Mouse (Mus musculus): ENCODE results near the gene Sprr2a2. TPM values are rescaled to one million over a fixed set of nuclear protein-coding genes. Genes with fewer than 3 reads are reported as not detected.
"Not testable (repeated sequence)": the region's sequence is repeated elsewhere in the genome, so short reads cannot be mapped to it uniquely, and the experiment has no call there.

Gene Sprr2a2
- polyA plus RNA-seq (2012; rRNA removed) = 35,085 and 54,275 TPM in 2 replicates

DNA sequence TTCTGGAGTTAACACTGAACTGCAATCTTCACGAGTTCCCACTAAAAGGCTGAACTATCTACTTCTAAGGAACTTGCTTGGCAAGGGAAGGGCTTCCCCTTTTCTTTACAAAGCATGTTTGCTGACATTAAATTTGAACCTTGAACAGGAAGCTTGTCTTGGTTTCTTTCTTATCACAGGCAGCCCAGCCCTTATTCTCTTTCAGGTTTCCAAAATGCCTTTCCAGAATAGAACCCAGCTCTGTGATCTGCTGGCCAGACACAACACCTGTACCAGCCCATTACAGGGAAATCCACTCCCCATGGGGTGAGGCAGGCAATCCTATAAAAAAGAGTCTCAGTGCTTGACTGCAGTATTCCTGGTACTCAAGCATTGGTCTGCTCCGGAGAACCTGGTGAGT lies at the start of gene Sprr2a2, which contains the start of gene Sprr2a1:
Gene Sprr2a2 (plus strand): TSS at position 352 of the 400 bp plus-strand sequence.
Gene Sprr2a1 (plus strand): TSS at position 231 of the 400 bp plus-strand sequence.
- no CpG with 5 or more reads among the region's 2 CpGs for WGBS
- H3K4me1 ChIP-seq (ENCODE audit: control insufficient read depth, insufficient read depth, insufficient read length, low read length); H3K27me3 ChIP-seq (ENCODE audit: control insufficient read depth, insufficient read depth, low read length); H3K27ac ChIP-seq (ENCODE audit: insufficient read depth, low read depth, low read length); H3K36me3 ChIP-seq (ENCODE audit: control insufficient read depth, insufficient read depth, low read length); H3K4me3 ChIP-seq (ENCODE audit: low read depth, low read length): not testable (repeated sequence)

DNA sequence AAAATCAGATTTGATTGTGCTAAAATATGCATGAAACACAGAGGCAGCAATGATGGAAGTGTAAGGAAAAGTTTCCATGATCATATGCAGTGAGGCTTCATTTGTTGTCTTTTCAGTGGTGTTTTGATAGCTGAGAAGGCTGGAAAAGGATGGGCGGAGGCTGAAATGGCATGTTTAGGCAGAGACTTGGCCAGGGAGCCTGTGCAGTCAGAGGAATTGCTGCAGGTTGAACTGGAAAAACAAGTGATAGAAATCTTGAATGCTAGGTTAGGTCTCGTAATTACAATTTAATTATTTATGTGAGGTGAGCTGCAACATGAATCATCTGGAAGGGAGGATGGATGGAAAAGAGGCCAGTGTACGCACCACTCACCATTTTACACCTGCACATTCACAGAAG lies 45.9 kb upstream of the Sprr2a2 start:
- TF ChIP-seq POLR2A (IDR thresholded peaks at IDR 0.05; ENCODE audit: low read depth, low read length) (no peak), CTCF (IDR thresholded peaks at IDR 0.05; ENCODE audit: extremely low read depth, insufficient read length, insufficient replicate concordance, low read depth, low read length) (no peak)
- 75% methylated on average over 3 of the region's 3 CpGs for WGBS
- peaks cover 4% of the 10 kb centered on the region; the same call in 1 of the 2 replicates for H3K4me1 ChIP-seq (ENCODE audit: control insufficient read depth, insufficient read depth, insufficient read length, low read length)
- H3K36me3 ChIP-seq (ENCODE audit: control insufficient read depth, insufficient read depth, low read length) = no peaks in the 10 kb centered on the region
- no peaks in the 10 kb centered on the region for H3K27me3 ChIP-seq (ENCODE audit: control insufficient read depth, insufficient read depth, low read length)
- no peak overlapping the region for H3K27ac ChIP-seq (ENCODE audit: insufficient read depth, low read depth, low read length)
- no peak overlapping the region for H3K4me3 ChIP-seq (ENCODE audit: low read depth, low read length)

DNA sequence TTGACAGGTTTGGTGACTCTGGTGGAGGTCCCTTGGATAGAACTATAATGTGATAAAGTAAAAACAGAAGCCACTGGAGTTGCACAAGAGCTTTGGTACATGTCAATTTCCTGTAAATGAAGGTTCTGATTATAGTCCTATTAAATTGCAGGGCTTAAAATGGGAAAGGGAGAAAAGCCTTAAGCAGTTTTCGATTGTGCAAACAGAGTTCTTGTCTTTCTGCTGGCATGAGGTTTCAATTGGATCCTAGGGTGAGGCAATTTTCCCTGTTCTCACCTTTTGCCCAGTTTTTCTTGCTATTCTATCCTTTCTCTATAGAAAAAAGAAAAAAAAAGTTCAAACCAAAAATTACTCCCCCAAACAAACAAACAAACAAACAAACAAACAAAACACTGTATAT lies 38.8 kb upstream of the Sprr2a2 start:
- H3K4me1 ChIP-seq (ENCODE audit: control insufficient read depth, insufficient read depth, insufficient read length, low read length) = no peaks in the 10 kb centered on the region
- H3K27me3 ChIP-seq (ENCODE audit: control insufficient read depth, insufficient read depth, low read length) = no peaks in the 10 kb centered on the region
- no peaks in the 10 kb centered on the region for H3K36me3 ChIP-seq (ENCODE audit: control insufficient read depth, insufficient read depth, low read length)
- TF ChIP-seq CTCF (IDR thresholded peaks at IDR 0.05; ENCODE audit: extremely low read depth, insufficient read length, insufficient replicate concordance, low read depth, low read length) = no peak
- no peak for TF ChIP-seq POLR2A (IDR thresholded peaks at IDR 0.05; ENCODE audit: low read depth, low read length)
- WGBS = 63% methylated on average over 1 of the region's 1 CpGs
- H3K4me3 ChIP-seq (ENCODE audit: low read depth, low read length) = no peak overlapping the region
- no peak overlapping the region for H3K27ac ChIP-seq (ENCODE audit: insufficient read depth, low read depth, low read length)

DNA sequence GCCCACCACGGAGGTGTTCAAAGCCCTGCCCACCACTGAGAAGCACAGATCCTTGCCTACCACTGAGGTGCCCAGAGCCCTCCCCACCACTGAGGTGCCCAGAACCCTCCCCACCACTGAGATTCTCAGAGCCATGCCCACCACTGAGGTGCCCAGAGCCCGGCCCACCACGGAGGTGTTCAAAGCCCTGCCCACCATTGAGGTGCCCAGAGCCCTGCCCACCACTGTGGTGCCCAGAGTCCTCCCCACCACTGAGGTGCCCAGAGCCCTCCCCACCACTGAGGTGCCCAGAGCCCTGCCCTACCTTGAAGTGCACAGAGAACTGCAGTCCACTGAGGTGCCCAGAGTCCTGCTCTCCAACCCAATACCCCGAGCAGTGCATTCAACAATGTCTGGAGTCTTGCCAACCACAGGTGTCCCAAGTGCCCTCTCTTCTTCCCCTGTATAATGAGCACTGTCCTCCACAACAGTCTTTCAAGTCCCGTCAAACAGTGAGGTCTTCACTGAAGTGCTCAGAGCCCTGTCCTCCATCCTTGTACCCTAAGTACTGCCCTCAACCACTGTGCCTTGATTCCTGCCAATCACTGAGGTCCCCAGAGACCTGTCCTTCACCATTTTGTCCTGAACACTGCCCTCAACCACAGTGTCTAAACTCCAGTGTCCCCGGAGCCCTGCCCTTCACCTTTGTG lies 20.1 kb upstream of the Sprr2a2 start:
- no peak overlapping the region for H3K4me3 ChIP-seq (ENCODE audit: low read depth, low read length)
- H3K36me3 ChIP-seq (ENCODE audit: control insufficient read depth, insufficient read depth, low read length) = no peaks in the 10 kb centered on the region
- TF ChIP-seq POLR2A (IDR thresholded peaks at IDR 0.05; ENCODE audit: low read depth, low read length) (no peak), CTCF (IDR thresholded peaks at IDR 0.05; ENCODE audit: extremely low read depth, insufficient read length, insufficient replicate concordance, low read depth, low read length) (no peak)
- no peaks in the 10 kb centered on the region for H3K27me3 ChIP-seq (ENCODE audit: control insufficient read depth, insufficient read depth, low read length)
- WGBS = 81% methylated on average over 6 of the region's 6 CpGs
- no peaks in the 10 kb centered on the region for H3K4me1 ChIP-seq (ENCODE audit: control insufficient read depth, insufficient read depth, insufficient read length, low read length)
- H3K27ac ChIP-seq (ENCODE audit: insufficient read depth, low read depth, low read length) = no peak overlapping the region

DNA sequence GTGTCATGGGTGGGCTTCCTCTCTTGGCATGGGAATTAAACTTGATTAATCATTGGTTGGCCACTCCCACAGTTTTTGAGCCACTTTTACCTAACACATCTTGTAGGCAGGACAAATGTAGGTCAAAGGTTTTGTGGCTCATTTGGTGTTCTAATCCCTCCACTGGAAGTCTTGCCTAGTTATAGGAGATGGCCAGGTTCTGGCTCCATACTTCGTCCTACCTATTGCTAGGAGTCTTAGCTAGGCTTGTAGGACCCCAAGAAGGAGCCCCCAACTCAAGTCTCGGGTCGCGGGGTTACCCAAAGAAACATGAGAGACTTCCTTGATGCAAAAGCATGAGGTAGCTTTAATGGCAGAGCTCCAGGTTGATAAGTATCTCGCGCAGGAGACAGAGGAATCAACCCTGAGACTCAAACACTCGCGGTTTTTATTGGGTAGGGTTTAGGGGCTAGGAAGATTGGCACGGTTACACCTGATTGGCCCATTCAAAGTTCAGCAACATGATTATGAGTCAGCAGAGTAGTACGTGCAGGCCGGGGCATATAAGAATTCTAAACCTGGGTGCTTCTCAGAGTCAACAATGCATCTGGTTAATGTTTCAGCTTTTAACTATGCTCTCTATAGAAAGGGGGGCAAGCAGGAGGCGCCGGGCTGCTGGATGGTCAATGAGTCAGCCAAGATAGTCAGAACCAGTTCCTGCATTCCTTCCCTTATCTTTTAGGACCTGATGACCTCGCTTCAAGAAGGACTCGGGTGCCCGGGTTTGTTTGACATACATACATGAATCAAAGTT lies 4.4 kb upstream of the Sprr2a2 start:
- H3K4me1 ChIP-seq (ENCODE audit: control insufficient read depth, insufficient read depth, insufficient read length, low read length); H3K4me3 ChIP-seq (ENCODE audit: low read depth, low read length); H3K27ac ChIP-seq (ENCODE audit: insufficient read depth, low read depth, low read length); H3K36me3 ChIP-seq (ENCODE audit: control insufficient read depth, insufficient read depth, low read length); H3K27me3 ChIP-seq (ENCODE audit: control insufficient read depth, insufficient read depth, low read length): not testable (repeated sequence)
- no CpG with 5 or more reads among the region's 16 CpGs for WGBS

DNA sequence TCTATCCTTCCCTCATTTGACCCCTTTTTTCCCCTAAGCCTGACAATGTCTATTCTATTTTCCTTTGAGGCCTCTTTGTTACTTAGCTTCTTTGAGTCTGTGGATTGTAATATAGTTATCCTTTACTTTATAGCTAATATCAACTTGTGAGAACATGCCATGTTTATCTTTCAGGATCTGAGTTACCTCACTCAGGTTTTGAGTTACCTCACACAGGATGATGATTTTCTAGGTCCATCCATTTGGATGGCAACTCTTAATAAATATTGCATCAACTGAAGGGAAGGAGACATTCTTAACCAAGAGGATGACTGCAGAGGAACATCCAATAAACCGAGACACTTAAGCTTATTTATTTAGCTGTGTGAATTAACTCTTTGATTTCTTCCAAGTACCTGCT lies 3.7 kb upstream of the Sprr2a2 start:
- no CpG with 5 or more reads among the region's 1 CpGs for WGBS
- H3K4me1 ChIP-seq (ENCODE audit: control insufficient read depth, insufficient read depth, insufficient read length, low read length); H3K27me3 ChIP-seq (ENCODE audit: control insufficient read depth, insufficient read depth, low read length); H3K36me3 ChIP-seq (ENCODE audit: control insufficient read depth, insufficient read depth, low read length); H3K4me3 ChIP-seq (ENCODE audit: low read depth, low read length); H3K27ac ChIP-seq (ENCODE audit: insufficient read depth, low read depth, low read length): not testable (repeated sequence)

DNA sequence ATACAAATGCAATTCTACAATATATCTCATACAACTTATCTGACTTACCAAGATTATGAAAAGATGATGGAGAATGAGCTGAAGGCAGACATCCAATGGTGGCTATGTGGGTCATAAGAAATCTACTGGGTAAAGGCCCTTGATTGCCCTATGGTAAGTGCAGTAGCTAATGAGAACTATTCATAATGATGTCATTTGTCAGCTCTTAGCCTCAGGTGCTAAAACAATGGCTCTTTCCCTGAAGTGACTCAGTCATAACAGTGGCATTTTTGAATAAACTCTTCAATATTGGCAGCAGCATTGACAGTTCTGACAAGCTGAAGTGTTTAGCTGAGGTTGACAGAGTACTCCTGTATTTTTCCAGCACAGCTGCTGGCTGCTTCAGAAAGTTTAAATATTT lies 2.1 kb upstream of the Sprr2a2 start:
- H3K27ac ChIP-seq (ENCODE audit: insufficient read depth, low read depth, low read length); H3K4me1 ChIP-seq (ENCODE audit: control insufficient read depth, insufficient read depth, insufficient read length, low read length); H3K27me3 ChIP-seq (ENCODE audit: control insufficient read depth, insufficient read depth, low read length); H3K36me3 ChIP-seq (ENCODE audit: control insufficient read depth, insufficient read depth, low read length); H3K4me3 ChIP-seq (ENCODE audit: low read depth, low read length): not testable (repeated sequence)

DNA sequence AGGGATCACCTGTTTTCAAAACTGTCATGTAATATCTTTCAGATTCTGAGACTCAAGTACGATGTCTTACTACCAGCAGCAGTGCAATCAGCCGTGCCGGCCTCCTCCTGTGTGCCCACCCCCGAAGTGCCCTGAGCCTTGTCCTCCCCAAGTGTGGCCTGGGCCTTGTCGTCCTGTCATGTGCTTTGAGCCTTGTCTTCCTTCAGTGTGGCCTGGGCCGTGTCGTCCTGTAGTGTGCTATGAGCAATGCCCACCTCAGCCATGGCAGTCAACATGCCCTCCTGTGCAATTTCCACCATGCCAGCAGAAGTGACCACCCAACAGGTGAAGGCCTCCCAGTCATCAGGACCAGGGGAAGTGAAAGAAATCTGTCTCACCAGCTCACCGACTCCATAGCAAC lies 3.3 kb downstream of the Sprr2a2 start:
- WGBS = no CpG with 5 or more reads among the region's 8 CpGs
- not testable (repeated sequence) for H3K4me3 ChIP-seq (ENCODE audit: low read depth, low read length); H3K27ac ChIP-seq (ENCODE audit: insufficient read depth, low read depth, low read length); H3K4me1 ChIP-seq (ENCODE audit: control insufficient read depth, insufficient read depth, insufficient read length, low read length); H3K27me3 ChIP-seq (ENCODE audit: control insufficient read depth, insufficient read depth, low read length); H3K36me3 ChIP-seq (ENCODE audit: control insufficient read depth, insufficient read depth, low read length)

DNA sequence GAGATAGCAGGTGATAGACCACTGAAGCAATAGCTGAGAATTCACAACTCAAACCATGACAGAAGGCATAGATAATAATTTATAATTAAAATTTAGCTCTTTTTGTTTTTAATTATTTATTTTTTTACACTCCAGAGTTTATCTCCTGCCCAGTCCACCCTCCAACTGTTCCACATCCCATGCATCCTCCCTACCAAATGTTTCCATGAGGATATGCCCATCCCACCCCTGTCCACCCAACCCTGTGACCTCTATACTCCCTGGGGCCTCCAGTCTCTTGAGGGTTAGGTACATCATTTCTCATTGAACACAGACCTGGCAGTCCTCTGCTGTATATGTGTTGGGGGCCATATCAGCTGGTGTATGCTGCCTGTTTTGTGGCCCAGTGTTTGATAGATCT lies 8.0 kb downstream of the Sprr2a2 start:
- not testable (repeated sequence) for H3K4me1 ChIP-seq (ENCODE audit: control insufficient read depth, insufficient read depth, insufficient read length, low read length); H3K27ac ChIP-seq (ENCODE audit: insufficient read depth, low read depth, low read length); H3K4me3 ChIP-seq (ENCODE audit: low read depth, low read length); H3K27me3 ChIP-seq (ENCODE audit: control insufficient read depth, insufficient read depth, low read length); H3K36me3 ChIP-seq (ENCODE audit: control insufficient read depth, insufficient read depth, low read length)

DNA sequence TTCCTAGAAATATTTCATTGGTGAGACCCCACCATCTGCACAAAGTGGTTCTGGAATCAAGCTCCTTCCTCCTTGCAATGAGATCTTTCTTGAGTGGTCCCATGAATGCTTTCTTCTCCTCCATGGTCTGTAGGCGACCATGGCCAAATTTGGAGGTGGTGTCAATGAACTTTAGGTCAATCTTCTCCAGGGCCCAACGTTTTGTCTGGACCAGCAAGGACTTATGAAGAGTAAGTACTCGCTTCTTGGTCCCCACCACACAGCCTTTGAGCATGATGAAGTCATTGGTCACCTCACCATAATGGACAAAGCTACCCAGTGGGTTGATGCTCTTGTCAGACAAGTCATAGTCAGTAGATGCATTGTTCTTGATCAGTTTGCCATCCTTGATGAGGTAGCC lies 11.7 kb downstream of the Sprr2a2 start:
- 68% methylated on average over 3 of the region's 3 CpGs for WGBS

More for the DNA sequence above, 11.7 kb downstream of the Sprr2a2 start:
- H3K27me3 ChIP-seq (ENCODE audit: control insufficient read depth, insufficient read depth, low read length); H3K36me3 ChIP-seq (ENCODE audit: control insufficient read depth, insufficient read depth, low read length); H3K27ac ChIP-seq (ENCODE audit: insufficient read depth, low read depth, low read length); H3K4me1 ChIP-seq (ENCODE audit: control insufficient read depth, insufficient read depth, insufficient read length, low read length); H3K4me3 ChIP-seq (ENCODE audit: low read depth, low read length): not testable (repeated sequence)
